Mouse (Mus musculus): ENCODE measurements around the gene Tnfrsf23. TPM values are rescaled to one million over a fixed set of nuclear protein-coding genes. Genes with fewer than 3 reads are reported as not detected.

Gene Tnfrsf23
- polyA plus RNA-seq (2015; fragmentation: Nextera tagmentation; extraction: Ambion mirVana) = 1.2 and 1.4 TPM in 2 replicates

DNA sequence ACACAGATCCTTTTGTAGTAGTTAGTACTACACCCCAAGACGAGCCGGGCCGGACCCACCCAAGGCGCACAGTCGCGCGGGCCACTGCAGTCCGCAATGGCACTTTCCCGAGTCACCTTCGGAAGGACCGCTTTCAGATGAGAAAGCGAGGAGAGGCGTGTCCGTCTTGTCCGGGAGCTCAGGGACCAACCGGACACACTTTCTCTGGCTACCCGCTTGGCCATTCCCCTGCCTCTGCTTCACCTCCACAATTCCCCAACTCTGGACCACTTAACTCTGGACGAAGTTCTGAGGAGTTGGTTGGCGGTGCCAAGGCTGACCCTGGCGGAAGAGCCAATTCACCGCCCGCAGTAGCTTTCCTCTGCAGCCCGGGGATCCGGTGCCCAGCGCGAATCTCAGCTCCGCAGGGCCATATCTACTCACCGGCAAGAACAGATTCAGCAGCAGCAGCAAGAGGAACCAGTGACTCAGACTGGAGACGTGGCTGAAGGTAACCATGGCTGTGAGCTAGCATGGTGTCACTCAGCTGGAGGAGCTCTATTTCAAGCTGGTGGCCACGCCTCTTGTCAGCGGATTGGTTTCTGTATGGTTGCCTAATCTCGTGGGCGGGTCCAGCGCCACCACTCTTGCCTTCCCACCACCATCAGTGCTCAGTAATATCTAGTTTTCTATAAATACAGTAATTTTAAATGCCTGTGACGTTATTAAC lies at the start of gene Tnfrsf23:
TSS of gene Tnfrsf23 (minus strand) at position 514 of the 709 bp plus-strand sequence.
- H3K9ac ChIP-seq (ENCODE audit: low read depth, low read length) = peak within 1 kb of the TSS; percentile 51
- peak; percentile 97 for ATAC-seq
- WGBS = 3% methylated on average over 35 of the region's 35 CpGs
- H3K4me1 ChIP-seq (ENCODE audit: control insufficient read depth, insufficient read depth, low read length) = no peaks in the 10 kb centered on the region
- no peaks in the 10 kb centered on the region for H3K9me3 ChIP-seq (ENCODE audit: control insufficient read depth, low read length)
- peaks cover 9% of the 10 kb centered on the region; the same call in 1 of the 2 replicates for H3K36me3 ChIP-seq (ENCODE audit: control insufficient read depth, insufficient read depth, low read length)
- peak within 1 kb of the TSS; percentile 86 for H3K4me2 ChIP-seq (ENCODE audit: low read depth, low read length)
- peak within 1 kb of the TSS; percentile 46 for H3K4me3 ChIP-seq (ENCODE audit: low read length)
- no peaks in the 10 kb centered on the region for H3K27me3 ChIP-seq (replicated peaks; ENCODE audit: control insufficient read depth, insufficient read depth, low read length)
- no peak within 1 kb of the TSS for H3K27ac ChIP-seq (ENCODE audit: low read length)

GRCm38 (mm10) chr7:143733746-143734145 lies 48.1 kb upstream of the Tnfrsf23 start:
- Histone ChIP-seq H3K9ac (ENCODE audit: low read depth, low read length) (no peak overlapping the region), H3K27me3 (replicated peaks; ENCODE audit: control insufficient read depth, insufficient read depth, low read length) (no peaks in the 10 kb centered on the region), H3K9me3 (ENCODE audit: control insufficient read depth, low read length) (no peaks in the 10 kb centered on the region), H3K27ac (ENCODE audit: low read length) (no peak overlapping the region), H3K4me3 (ENCODE audit: low read length) (no peak overlapping the region), H3K4me1 (ENCODE audit: control insufficient read depth, insufficient read depth, low read length) (peaks cover 14% of the 10 kb centered on the region), H3K4me2 (ENCODE audit: low read depth, low read length) (no peak overlapping the region), H3K36me3 (ENCODE audit: control insufficient read depth, insufficient read depth, low read length) (no peaks in the 10 kb centered on the region)
- 95% methylated on average over 4 of the region's 4 CpGs for WGBS
- ATAC-seq = no peak

- no peaks in the 10 kb centered on the region for H3K36me3 ChIP-seq (ENCODE audit: control insufficient read depth, insufficient read depth, low read length)
- WGBS = 62% methylated on average over 10 of the region's 10 CpGs
- H3K27ac ChIP-seq (ENCODE audit: low read length) = no peak overlapping the region
- H3K4me2 ChIP-seq (ENCODE audit: low read depth, low read length) = no peak overlapping the region
- no peaks in the 10 kb centered on the region for H3K27me3 ChIP-seq (replicated peaks; ENCODE audit: control insufficient read depth, insufficient read depth, low read length)
- H3K4me3 ChIP-seq (ENCODE audit: low read length) = no peak overlapping the region
- ATAC-seq = peak; percentile 46; the same call in 1 of the 2 replicates
- no peaks in the 10 kb centered on the region; the same call in 1 of the 2 replicates for H3K4me1 ChIP-seq (ENCODE audit: control insufficient read depth, insufficient read depth, low read length)
- no peaks in the 10 kb centered on the region for H3K9me3 ChIP-seq (ENCODE audit: control insufficient read depth, low read length)
- H3K9ac ChIP-seq (ENCODE audit: low read depth, low read length) = peak overlapping the region; percentile 30; the same call in 1 of the 2 replicates
Measured at GRCm38 (mm10) chr7:143729886-143730285, 44.2 kb upstream of the Tnfrsf23 start.

DNA sequence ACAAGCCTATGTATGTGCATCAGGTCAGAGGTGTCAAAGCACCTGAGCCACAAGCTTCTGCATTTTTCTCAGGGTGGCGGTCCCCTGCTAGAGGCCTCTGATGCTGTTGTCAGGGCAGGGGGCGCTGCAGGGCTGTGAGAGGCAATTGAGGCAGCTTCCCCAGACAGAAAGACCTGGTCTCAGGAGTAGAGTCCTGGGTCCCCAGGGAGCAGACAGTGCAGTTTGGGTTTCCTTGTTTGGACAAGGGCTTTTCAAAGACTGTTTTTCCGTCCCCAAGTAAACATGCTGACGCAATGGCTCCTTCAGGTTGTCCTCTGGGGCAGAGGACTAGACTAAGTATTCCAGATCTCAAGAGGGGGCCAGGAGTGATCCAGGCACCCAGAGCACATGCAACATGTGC lies 40.7 kb upstream of the Tnfrsf23 start:
- 73% methylated on average over 4 of the region's 4 CpGs for WGBS
- ATAC-seq = no peak

DNA sequence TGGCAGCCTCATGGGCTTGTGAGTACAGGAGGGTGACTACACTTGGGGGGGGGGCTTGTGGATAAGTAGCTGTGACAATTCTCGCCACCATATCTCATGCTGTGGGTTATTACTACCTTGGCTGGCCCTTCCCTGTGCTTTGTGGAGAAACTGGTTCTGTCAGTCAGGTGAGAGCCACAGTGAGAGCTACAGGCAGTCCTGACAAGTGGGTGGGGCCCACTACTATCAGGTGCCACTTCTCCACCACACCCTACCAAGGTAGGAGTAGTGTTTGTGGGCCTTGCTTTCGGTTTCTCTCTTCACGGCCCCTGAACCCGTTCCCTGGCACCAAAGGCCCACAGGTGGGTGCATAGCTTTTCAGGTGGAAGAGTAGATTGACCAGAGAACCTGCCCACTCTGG lies 38.2 kb upstream of the Tnfrsf23 start:
- H3K4me1 ChIP-seq (ENCODE audit: control insufficient read depth, insufficient read depth, low read length) = peaks cover 8% of the 10 kb centered on the region
- 54% methylated on average over 4 of the region's 4 CpGs for WGBS
- no peaks in the 10 kb centered on the region for H3K36me3 ChIP-seq (ENCODE audit: control insufficient read depth, insufficient read depth, low read length)
- H3K27me3 ChIP-seq (replicated peaks; ENCODE audit: control insufficient read depth, insufficient read depth, low read length) = no peaks in the 10 kb centered on the region
- H3K27ac ChIP-seq (ENCODE audit: low read length) = peak overlapping the region; percentile 74
- H3K9ac ChIP-seq (ENCODE audit: low read depth, low read length) = peak overlapping the region; percentile 59
- no peaks in the 10 kb centered on the region for H3K9me3 ChIP-seq (ENCODE audit: control insufficient read depth, low read length)
- peak overlapping the region; percentile 42 for H3K4me2 ChIP-seq (ENCODE audit: low read depth, low read length)
- ATAC-seq = peak; percentile 98
- H3K4me3 ChIP-seq (ENCODE audit: low read length) = peak overlapping the region; percentile 33

More for the DNA sequence above, 40.7 kb upstream of the Tnfrsf23 start:
- Histone ChIP-seq H3K9ac (ENCODE audit: low read depth, low read length) (no peak overlapping the region), H3K4me3 (ENCODE audit: low read length) (no peak overlapping the region), H3K27ac (ENCODE audit: low read length) (no peak overlapping the region), H3K4me1 (ENCODE audit: control insufficient read depth, insufficient read depth, low read length) (peaks cover 5% of the 10 kb centered on the region), H3K27me3 (replicated peaks; ENCODE audit: control insufficient read depth, insufficient read depth, low read length) (no peaks in the 10 kb centered on the region), H3K36me3 (ENCODE audit: control insufficient read depth, insufficient read depth, low read length) (no peaks in the 10 kb centered on the region), H3K9me3 (ENCODE audit: control insufficient read depth, low read length) (no peaks in the 10 kb centered on the region), H3K4me2 (ENCODE audit: low read depth, low read length) (no peak overlapping the region)

DNA sequence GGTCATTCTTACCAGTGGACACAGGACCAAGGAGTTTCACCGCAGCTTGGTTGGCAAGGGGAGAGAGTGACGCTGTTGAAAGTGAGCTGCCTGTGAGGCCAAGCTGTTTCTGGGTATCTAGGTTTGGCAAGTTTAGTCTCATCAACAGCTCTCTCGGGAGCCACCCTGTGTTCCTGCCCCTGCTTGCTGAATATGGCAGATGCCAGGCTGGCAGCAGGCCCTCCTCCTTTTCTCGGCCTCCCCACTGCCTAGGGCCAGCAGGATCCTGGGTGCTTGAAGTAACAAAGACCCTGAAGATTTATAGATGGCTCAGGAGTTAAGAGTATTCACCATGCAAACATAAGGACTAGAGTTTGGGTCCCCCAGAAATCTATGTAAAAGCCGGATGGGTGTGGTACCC lies 37.0 kb upstream of the Tnfrsf23 start:
- Histone ChIP-seq H3K9me3 (ENCODE audit: control insufficient read depth, low read length) (no peaks in the 10 kb centered on the region), H3K4me1 (ENCODE audit: control insufficient read depth, insufficient read depth, low read length) (peaks cover 8% of the 10 kb centered on the region), H3K4me2 (ENCODE audit: low read depth, low read length) (no peak overlapping the region), H3K36me3 (ENCODE audit: control insufficient read depth, insufficient read depth, low read length) (no peaks in the 10 kb centered on the region), H3K27me3 (replicated peaks; ENCODE audit: control insufficient read depth, insufficient read depth, low read length) (no peaks in the 10 kb centered on the region), H3K4me3 (ENCODE audit: low read length) (no peak overlapping the region), H3K9ac (ENCODE audit: low read depth, low read length) (no peak overlapping the region), H3K27ac (ENCODE audit: low read length) (no peak overlapping the region)
- WGBS = 84% methylated on average over 5 of the region's 5 CpGs
- ATAC-seq = no peak

DNA sequence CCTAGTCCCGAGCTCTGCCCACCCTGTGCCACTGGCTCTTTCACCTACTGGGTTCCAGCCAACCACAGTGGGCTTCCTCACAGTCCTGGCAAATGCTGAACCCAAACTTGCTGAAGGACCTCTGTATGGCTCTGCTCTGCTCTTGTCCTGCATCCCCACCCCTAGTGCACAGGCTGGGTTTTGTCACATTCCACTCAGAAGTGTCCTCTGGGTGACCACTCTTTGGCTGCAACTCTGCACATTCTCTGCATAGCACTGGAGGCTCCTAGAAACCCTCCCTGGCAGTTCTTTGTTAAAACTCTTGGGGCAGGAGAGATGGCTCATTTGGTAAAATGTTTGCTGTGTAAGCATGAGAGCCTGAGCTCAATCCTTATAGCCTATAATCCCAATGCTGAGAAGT lies 32.1 kb upstream of the Tnfrsf23 start:
- peak; percentile 56; the same call in 1 of the 2 replicates for ATAC-seq
- Histone ChIP-seq H3K9ac (ENCODE audit: low read depth, low read length) (no peak overlapping the region), H3K9me3 (ENCODE audit: control insufficient read depth, low read length) (no peaks in the 10 kb centered on the region), H3K27me3 (replicated peaks; ENCODE audit: control insufficient read depth, insufficient read depth, low read length) (no peaks in the 10 kb centered on the region), H3K36me3 (ENCODE audit: control insufficient read depth, insufficient read depth, low read length) (peaks cover 9% of the 10 kb centered on the region), H3K4me3 (ENCODE audit: low read length) (no peak overlapping the region), H3K4me1 (ENCODE audit: control insufficient read depth, insufficient read depth, low read length) (peaks cover 3% of the 10 kb centered on the region; the same call in 1 of the 2 replicates), H3K4me2 (ENCODE audit: low read depth, low read length) (no peak overlapping the region), H3K27ac (ENCODE audit: low read length) (no peak overlapping the region)
- WGBS = 83% methylated on average over 1 of the region's 1 CpGs

- peaks cover 10% of the 10 kb centered on the region; the same call in 1 of the 2 replicates for H3K4me1 ChIP-seq (ENCODE audit: control insufficient read depth, insufficient read depth, low read length)
- H3K4me3 ChIP-seq (ENCODE audit: low read length) = no peak overlapping the region
- ATAC-seq = no peak
- no peaks in the 10 kb centered on the region for H3K9me3 ChIP-seq (ENCODE audit: control insufficient read depth, low read length)
- peaks cover 14% of the 10 kb centered on the region for H3K36me3 ChIP-seq (ENCODE audit: control insufficient read depth, insufficient read depth, low read length)
- H3K27ac ChIP-seq (ENCODE audit: low read length) = no peak overlapping the region
- no peak overlapping the region for H3K4me2 ChIP-seq (ENCODE audit: low read depth, low read length)
- 75% methylated on average over 4 of the region's 4 CpGs for WGBS
- H3K9ac ChIP-seq (ENCODE audit: low read depth, low read length) = no peak overlapping the region
- no peaks in the 10 kb centered on the region for H3K27me3 ChIP-seq (replicated peaks; ENCODE audit: control insufficient read depth, insufficient read depth, low read length)
Measured at GRCm38 (mm10) chr7:143713421-143713820, 27.7 kb upstream of the Tnfrsf23 start.

DNA sequence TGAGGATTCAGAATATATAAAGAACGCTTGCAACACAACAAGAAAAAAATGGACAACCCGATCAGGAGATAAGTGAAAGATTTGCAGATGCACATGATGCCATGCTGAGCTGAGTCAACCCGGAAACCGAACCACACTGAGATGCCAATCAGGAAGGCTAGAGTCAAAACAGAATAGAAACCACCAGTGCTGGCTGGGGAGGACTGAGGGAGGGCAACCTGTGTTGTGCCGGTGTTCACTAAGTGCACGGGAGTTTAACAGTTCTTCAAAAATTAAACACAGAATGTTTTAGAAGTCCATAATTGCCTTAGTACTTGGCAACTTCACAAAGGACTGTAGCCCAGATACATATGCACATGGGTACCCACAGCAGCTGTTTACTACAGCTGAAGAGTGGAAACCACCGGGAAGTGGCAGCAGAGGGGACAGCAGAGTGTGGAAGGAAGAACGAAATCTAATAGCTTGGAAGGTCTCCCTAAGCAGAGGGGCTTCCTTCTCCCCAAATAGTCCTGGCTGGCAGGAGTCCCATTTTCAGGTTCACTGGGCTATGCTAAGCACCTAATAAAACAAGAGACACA lies 27.2 kb upstream of the Tnfrsf23 start:
- Histone ChIP-seq H3K4me1 (ENCODE audit: control insufficient read depth, insufficient read depth, low read length) (peaks cover 10% of the 10 kb centered on the region; the same call in 1 of the 2 replicates), H3K27ac (ENCODE audit: low read length) (no peak overlapping the region), H3K27me3 (replicated peaks; ENCODE audit: control insufficient read depth, insufficient read depth, low read length) (no peaks in the 10 kb centered on the region), H3K4me2 (ENCODE audit: low read depth, low read length) (no peak overlapping the region), H3K4me3 (ENCODE audit: low read length) (no peak overlapping the region), H3K9me3 (ENCODE audit: control insufficient read depth, low read length) (no peaks in the 10 kb centered on the region), H3K36me3 (ENCODE audit: control insufficient read depth, insufficient read depth, low read length) (peaks cover 14% of the 10 kb centered on the region), H3K9ac (ENCODE audit: low read depth, low read length) (no peak overlapping the region)
- WGBS = 86% methylated on average over 8 of the region's 8 CpGs
- ATAC-seq = no peak

All from intestine, embryonic 16.5 days (tissue).